Mouse (Mus musculus) hindbrain, embryonic 14.5 days (tissue): ENCODE results near the gene Igsf6. TPM values are rescaled to one million over a fixed set of nuclear protein-coding genes. Genes with fewer than 3 reads are reported as not detected.

ENCODE experiments used
- ATAC-seq: fragments of 200-750 bp; cut with Nextera tagmentation; 2 replicates; pipeline ENCODE4 v1.8.0; 2017; ENCODE audit warnings: moderate number of reproducible peaks, mild to moderate bottlenecking, moderate TSS enrichment, moderate library complexity; ENCODE audit not compliant: low FRiP score
- DNase-seq: peaks from one replicate; pipeline ENCODE4 v3.0.0-alpha.2; 2015; ENCODE audit warnings: low spot score
- H3K27ac ChIP-seq: fragments of 300-500 bp; sonication (generic); 2 replicates; pipeline ENCODE4 v1.5.1; 2014; ENCODE audit warnings: mild to moderate bottlenecking, moderate library complexity
- H3K27me3 ChIP-seq: fragments of 300-500 bp; sonication (generic); 2 replicates; pipeline ENCODE4 v1.6.1; 2014; ENCODE audit warnings: mild to moderate bottlenecking, low read length, mixed read lengths; ENCODE audit not compliant: control insufficient read depth, insufficient read depth
- H3K36me3 ChIP-seq: fragments of 300-500 bp; sonication (generic); replicated peaks from 2 replicates; pipeline ENCODE4 v1.6.1; 2014; ENCODE audit not compliant: control insufficient read depth, insufficient read depth
- H3K4me1 ChIP-seq: fragments of 300-500 bp; sonication (generic); replicated peaks from 2 replicates; pipeline ENCODE4 v1.6.1; 2014; ENCODE audit warnings: antibody characterized with exemption, low read length, mixed read lengths; ENCODE audit not compliant: control insufficient read depth, insufficient read depth
- H3K4me2 ChIP-seq: fragments of 300-500 bp; sonication (generic); replicated peaks from 2 replicates; pipeline ENCODE4 v1.6.1; 2014; ENCODE audit warnings: mild to moderate bottlenecking, moderate library complexity
- H3K4me3 ChIP-seq: fragments of 300-500 bp; sonication (generic); replicated peaks from 2 replicates; pipeline ENCODE4 v1.5.1; 2014; ENCODE audit warnings: mild to moderate bottlenecking, low read length
- H3K9ac ChIP-seq: fragments of 300-500 bp; sonication (generic); 2 replicates; pipeline ENCODE4 v1.6.1; 2014
- H3K9me3 ChIP-seq: fragments of 300-500 bp; sonication (generic); 2 replicates; pipeline ENCODE4 v1.6.1; 2016; ENCODE audit warnings: low read length; ENCODE audit not compliant: control insufficient read depth
- WGBS: fragments of 180-500 bp; shearing (Covaris S2); extraction: QIAGEN DNeasy Blood & Tissue Kit; methylation state at CpG from one replicate; pipeline ENCODE4 v1.1.7; 2014; 5-methylcytosine and 5-hydroxymethylcytosine counted together
- polyA plus RNA-seq: library from polyadenylated mRNA; unstranded; fragments of >200 nt; fragmentation: Nextera tagmentation; extraction: Ambion mirVana; gene quantifications from 2 replicates; pipeline ENCODE4 v1.2.1, GENCODE M21; 2014

The Igsf6 gene
- polyA plus RNA-seq, 1 experiment from 2014 or later = 1.5 TPM

DNA sequence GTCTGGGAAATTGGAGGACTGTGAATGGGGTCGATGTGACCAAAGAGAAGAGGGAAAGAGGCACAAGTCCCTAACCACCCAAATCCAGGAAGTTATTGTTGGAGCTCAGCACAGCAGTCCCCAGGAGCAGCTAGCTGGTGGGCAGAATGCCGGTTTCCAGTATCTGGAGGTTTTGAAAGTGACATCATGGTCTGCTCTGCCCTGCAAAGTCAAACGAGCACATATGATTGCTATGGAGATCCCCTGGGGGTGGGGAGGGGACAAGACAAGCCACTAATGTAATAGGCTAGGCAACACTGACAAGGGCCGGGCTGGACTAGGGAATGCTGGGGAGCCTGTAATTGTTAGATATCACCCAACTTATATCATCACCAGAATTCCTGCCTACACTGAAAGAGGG lies 11.1 kb upstream of the Igsf6 start:
- H3K9me3 ChIP-seq = no peaks in the 10 kb centered on the region
- WGBS = 22% methylated on average over 4 of the region's 4 CpGs
- ATAC-seq (no peak), DNase-seq (no peak)
- H3K27ac ChIP-seq = no peak overlapping the region
- H3K4me2 ChIP-seq = no peak overlapping the region
- H3K36me3 ChIP-seq = no peaks in the 10 kb centered on the region
- H3K9ac ChIP-seq = no peak overlapping the region
- H3K4me3 ChIP-seq = no peak overlapping the region
- 0 out of 2 replicates have a peak, but pooled peaks cover 9% of the 10 kb centered on the region for H3K4me1 ChIP-seq
- no peaks in the 10 kb centered on the region for H3K27me3 ChIP-seq

GRCm38 (mm10) chr7:121084840-121085453 lies 10.6 kb upstream of the Igsf6 start:
- no peak overlapping the region for H3K4me3 ChIP-seq
- H3K9ac ChIP-seq = no peak overlapping the region
- ATAC-seq (no peak), DNase-seq (no peak)
- H3K9me3 ChIP-seq = no peaks in the 10 kb centered on the region
- no peaks in the 10 kb centered on the region for H3K36me3 ChIP-seq
- H3K4me1 ChIP-seq = 0 out of 2 replicates have a peak, but pooled peaks cover 9% of the 10 kb centered on the region
- no peak overlapping the region for H3K4me2 ChIP-seq
- 59% methylated on average over 8 of the region's 8 CpGs for WGBS
- no peak overlapping the region for H3K27ac ChIP-seq
- H3K27me3 ChIP-seq = no peaks in the 10 kb centered on the region

- no peak for DNase-seq
- Histone ChIP-seq H3K9ac (no peak overlapping the region), H3K27me3 (no peaks in the 10 kb centered on the region), H3K4me3 (no peak overlapping the region), H3K36me3 (0 out of 2 replicates have a peak, but pooled peaks cover 8% of the 10 kb centered on the region), H3K4me2 (no peak overlapping the region), H3K9me3 (no peaks in the 10 kb centered on the region), H3K27ac (no peak overlapping the region), H3K4me1 (0 out of 2 replicates have a peak, but pooled peaks cover 9% of the 10 kb centered on the region)
- 65% methylated on average over 9 of the region's 9 CpGs for WGBS
- ATAC-seq = peak; percentile 34; the same call in 1 of the 2 replicates
Measured at GRCm38 (mm10) chr7:121082949-121083513, 8.7 kb upstream of the Igsf6 start.

GRCm38 (mm10) chr7:121081816-121082215 lies 7.4 kb upstream of the Igsf6 start:
- Histone ChIP-seq H3K4me1 (0 out of 2 replicates have a peak, but pooled peaks cover 9% of the 10 kb centered on the region), H3K9me3 (no peaks in the 10 kb centered on the region), H3K4me2 (no peak overlapping the region), H3K9ac (no peak overlapping the region), H3K27me3 (no peaks in the 10 kb centered on the region), H3K4me3 (no peak overlapping the region), H3K27ac (no peak overlapping the region), H3K36me3 (peaks cover 18% of the 10 kb centered on the region)
- WGBS = 87% methylated on average over 2 of the region's 2 CpGs
- DNase-seq = no peak
- ATAC-seq = no peak

- Histone ChIP-seq H3K27me3 (no peaks in the 10 kb centered on the region), H3K4me2 (no peak within 1 kb of the TSS), H3K4me1 (0 out of 2 replicates have a peak, but pooled peaks cover 9% of the 10 kb centered on the region), H3K9ac (no peak within 1 kb of the TSS), H3K9me3 (no peaks in the 10 kb centered on the region), H3K36me3 (peaks cover 22% of the 10 kb centered on the region), H3K4me3 (no peak within 1 kb of the TSS), H3K27ac (no peak within 1 kb of the TSS)
- WGBS = 89% methylated on average over 4 of the region's 4 CpGs
- DNase-seq (no peak), ATAC-seq (no peak)
Measured at GRCm38 (mm10) chr7:121081350-121081749, 7.0 kb upstream of the Igsf6 start, which contains the start of gene Otoa. TSS of gene Otoa (plus strand) at chr7:121081650.

- peak; percentile 78 for ATAC-seq
Measured at GRCm38 (mm10) chr7:121077829-121078228, 3.5 kb upstream of the Igsf6 start.

DNA sequence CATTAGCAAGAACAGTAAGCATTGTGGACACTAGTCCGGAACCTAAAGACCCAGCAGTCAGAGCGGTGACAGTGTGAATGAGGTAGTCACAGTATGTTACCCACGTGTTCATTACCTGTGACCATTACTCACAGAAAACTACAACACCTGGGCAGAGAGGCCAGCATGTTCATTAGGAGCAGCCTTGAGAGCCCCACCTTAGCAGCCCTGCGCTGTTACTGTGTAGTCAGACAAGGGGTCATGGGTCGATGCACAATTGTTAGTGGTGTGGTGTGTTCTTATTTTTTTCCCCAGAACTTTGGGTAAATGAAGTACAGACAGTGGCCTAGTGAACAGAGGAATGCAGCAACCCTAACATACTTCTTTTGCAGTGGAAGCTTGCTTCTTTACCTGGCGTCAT lies 2.9 kb upstream of the Igsf6 start:
- Histone ChIP-seq H3K4me2 (no peak overlapping the region), H3K27ac (no peak overlapping the region), H3K4me1 (no peaks in the 10 kb centered on the region), H3K27me3 (no peaks in the 10 kb centered on the region), H3K9me3 (no peaks in the 10 kb centered on the region), H3K36me3 (peaks cover 35% of the 10 kb centered on the region), H3K9ac (no peak overlapping the region), H3K4me3 (no peak overlapping the region)
- ATAC-seq = peak; percentile 57; the same call in 1 of the 2 replicates
- no peak for DNase-seq
- WGBS = 90% methylated on average over 6 of the region's 6 CpGs

More at GRCm38 (mm10) chr7:121077829-121078228, 3.5 kb upstream of the Igsf6 start:
- Histone ChIP-seq H3K4me2 (no peak overlapping the region), H3K9ac (no peak overlapping the region), H3K27me3 (no peaks in the 10 kb centered on the region), H3K4me1 (no peaks in the 10 kb centered on the region), H3K4me3 (no peak overlapping the region), H3K27ac (no peak overlapping the region), H3K9me3 (no peaks in the 10 kb centered on the region), H3K36me3 (peaks cover 35% of the 10 kb centered on the region)
- peak; percentile 91 for DNase-seq
- 11% methylated on average over 5 of the region's 5 CpGs for WGBS

DNA sequence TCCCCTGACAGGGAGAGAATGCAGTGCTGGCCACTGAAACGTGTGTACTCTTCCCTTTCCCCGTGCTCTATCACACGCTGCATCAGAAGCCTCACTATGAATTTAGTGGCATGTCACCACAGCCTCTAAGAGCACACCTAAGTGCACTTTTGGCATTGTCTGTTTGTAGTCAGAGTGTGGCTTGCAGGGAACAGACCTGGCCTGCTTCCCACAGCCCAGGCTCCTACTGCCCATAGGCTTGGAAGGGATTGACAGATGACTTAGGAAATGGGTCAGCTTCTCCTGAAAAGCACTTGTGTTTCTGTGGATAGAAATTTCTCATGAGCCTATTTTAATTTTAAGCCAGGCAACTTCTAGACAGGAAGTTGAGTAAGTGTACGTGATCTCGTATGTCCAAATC lies 1.0 kb upstream of the Igsf6 start:
- Histone ChIP-seq H3K4me2 (no peak overlapping the region), H3K36me3 (peaks cover 51% of the 10 kb centered on the region), H3K27ac (no peak overlapping the region), H3K27me3 (no peaks in the 10 kb centered on the region), H3K4me3 (no peak overlapping the region), H3K9me3 (no peaks in the 10 kb centered on the region), H3K9ac (no peak overlapping the region), H3K4me1 (no peaks in the 10 kb centered on the region)
- ATAC-seq (no peak), DNase-seq (no peak)
- WGBS = 88% methylated on average over 5 of the region's 5 CpGs

- Histone ChIP-seq H3K4me1 (no peaks in the 10 kb centered on the region), H3K4me2 (no peak overlapping the region), H3K27me3 (no peaks in the 10 kb centered on the region), H3K4me3 (no peak overlapping the region), H3K9me3 (no peaks in the 10 kb centered on the region), H3K27ac (no peak overlapping the region), H3K9ac (no peak overlapping the region), H3K36me3 (peaks cover 56% of the 10 kb centered on the region)
- 87% methylated on average over 6 of the region's 6 CpGs for WGBS
- DNase-seq (no peak), ATAC-seq (no peak)
Measured at GRCm38 (mm10) chr7:121074801-121075400, 529 bp upstream of the Igsf6 start.
